Mouse (Mus musculus) urinary bladder, adult 18-20 months (tissue): Measurements from ENCODE around the gene Thbs1.
A peak's percentile ranks its signal among the peaks of the same experiment; 100 is the strongest.

Experiments
- DNase-seq, 2 experiments: peaks; one replicate each; pipeline ENCODE4 v3.0.0; 2022; ENCODE audit warnings: low spot score in 2 of 2, mixed read lengths in 2 of 2

Gene Thbs1

GRCm38 (mm10) chr2:118113808-118114524, 2.3 kb downstream of the Thbs1 start:
- no peak for DNase-seq

DNA sequence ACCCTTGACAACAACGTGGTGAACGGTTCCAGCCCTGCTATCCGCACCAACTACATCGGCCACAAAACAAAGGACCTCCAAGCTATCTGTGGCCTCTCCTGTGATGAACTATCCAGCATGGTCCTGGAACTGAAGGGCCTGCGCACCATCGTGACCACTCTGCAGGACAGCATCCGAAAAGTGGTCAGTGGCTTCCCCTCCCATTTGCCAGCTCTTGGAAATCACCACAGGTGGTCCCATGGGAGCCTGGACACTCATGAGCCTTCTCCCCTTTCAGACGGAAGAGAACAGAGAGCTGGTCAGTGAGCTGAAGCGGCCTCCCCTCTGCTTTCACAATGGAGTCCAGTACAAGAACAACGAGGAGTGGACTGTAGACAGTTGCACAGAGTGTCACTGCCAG, 3.0 kb downstream of the Thbs1 start:
- no peak for DNase-seq

DNA sequence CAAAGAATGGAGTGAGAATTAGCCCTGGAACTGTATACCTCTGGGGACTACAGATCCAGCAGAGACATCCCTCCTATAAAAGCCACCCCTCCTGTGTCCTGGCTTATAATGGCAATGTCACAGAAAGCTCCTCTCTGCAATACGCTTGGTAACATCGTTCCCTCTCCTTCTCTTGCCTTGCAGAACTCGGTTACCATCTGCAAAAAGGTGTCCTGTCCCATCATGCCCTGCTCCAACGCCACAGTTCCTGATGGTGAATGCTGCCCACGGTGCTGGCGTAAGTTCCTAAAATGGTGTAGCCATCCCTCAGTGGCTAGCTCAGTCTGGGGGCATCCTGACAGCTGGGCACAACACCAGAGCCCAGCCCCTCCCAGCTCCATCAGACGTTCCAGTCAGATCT, 4.0 kb downstream of the Thbs1 start:
- no peak for DNase-seq

GRCm38 (mm10) chr2:118116180-118116579, 4.5 kb downstream of the Thbs1 start:
- DNase-seq, result no peak

DNA sequence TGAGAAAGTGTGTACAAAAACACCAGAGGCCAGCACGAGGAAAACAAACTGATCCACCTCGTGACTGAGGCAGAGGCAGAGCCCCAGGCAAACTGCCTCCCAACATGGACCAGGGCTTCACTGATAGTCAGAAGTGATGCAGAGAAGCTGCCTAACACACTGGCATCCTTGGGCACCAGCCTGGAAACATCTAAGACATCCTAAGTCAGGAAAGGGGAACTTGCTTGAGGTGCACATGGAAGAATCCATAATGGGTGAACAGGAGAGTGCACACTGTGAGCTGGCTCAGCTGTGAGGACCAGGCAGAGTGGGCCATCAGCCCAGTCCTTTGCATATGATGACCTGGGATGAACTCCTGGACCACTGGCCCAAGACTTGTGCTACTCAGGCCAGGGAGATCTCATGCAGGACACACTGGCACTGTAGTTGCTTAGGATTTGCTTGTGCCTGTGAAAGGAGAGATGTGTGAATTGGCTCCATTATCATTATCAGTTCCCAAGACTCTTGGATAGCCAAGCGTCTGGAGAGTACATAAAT, 5.1 kb downstream of the Thbs1 start:
- DNase-seq, result no peak

- no peak for DNase-seq
These were observed 5.7 kb downstream of the Thbs1 start for GRCm38 (mm10) chr2:118117401-118117800.

DNA sequence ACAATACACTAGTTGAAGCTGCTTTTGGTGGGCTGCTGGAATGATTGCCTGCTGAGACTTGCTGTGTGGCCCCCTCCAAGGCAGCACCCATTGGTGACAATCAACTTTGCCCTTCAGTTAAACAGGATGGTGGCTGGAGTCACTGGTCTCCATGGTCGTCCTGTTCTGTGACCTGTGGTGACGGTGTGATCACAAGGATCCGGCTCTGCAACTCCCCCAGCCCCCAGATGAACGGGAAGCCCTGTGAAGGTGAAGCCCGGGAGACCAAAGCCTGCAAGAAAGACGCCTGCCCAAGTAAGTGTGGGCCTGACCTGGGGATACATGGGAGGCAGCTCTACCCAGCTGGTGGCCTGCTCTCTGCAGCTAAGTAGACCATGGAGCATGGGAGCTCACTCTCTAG, 6.4 kb downstream of the Thbs1 start:
- no peak for DNase-seq

GRCm38 (mm10) chr2:118118515-118118914, 6.8 kb downstream of the Thbs1 start:
- no peak for DNase-seq

DNA sequence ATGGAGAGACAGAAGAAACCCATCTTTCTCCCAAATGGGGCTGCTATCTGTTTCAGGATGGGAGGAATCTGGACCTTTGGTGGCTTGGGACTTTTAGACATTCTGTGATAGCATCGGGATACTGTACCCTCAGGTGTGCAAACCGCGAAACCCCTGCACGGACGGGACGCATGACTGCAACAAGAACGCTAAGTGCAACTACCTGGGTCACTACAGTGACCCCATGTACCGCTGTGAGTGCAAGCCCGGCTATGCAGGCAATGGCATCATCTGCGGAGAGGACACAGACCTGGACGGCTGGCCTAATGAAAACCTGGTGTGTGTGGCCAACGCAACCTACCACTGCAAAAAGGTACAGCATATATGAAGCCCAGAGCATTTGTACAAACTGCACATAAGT, 8.0 kb downstream of the Thbs1 start:
- no peak for DNase-seq

DNA sequence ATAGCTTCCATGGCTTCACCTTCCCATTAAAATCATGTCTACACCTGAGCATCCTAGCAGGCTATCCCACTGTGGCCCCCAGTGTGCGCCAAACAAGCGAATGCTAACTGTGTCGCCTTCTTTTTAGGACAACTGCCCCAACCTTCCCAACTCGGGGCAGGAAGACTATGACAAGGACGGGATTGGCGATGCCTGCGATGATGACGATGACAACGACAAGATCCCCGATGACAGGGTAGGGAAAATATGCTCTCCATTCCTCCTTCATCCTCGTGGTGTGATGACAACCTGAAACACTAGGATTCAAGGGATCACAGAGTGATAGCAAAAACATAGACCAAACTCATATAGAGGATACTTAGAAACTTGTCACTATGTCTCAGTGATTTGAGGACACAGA, 8.4 kb downstream of the Thbs1 start:
- DNase-seq, result no peak

DNA sequence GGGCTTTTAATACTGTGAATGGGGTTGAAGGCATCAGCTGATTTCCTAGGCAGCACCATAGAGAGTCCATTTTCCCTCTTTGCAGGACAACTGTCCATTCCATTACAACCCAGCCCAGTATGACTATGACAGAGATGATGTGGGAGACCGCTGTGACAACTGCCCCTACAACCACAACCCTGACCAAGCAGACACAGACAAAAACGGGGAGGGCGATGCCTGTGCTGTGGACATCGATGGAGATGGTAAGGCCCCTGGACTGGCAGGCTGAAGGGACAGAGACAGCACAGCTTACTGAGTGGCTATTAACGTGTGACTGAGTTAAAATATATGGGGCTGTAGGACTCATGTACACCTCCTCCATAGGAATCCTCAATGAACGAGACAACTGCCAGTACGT, 9.1 kb downstream of the Thbs1 start:
- no peak for DNase-seq

DNA sequence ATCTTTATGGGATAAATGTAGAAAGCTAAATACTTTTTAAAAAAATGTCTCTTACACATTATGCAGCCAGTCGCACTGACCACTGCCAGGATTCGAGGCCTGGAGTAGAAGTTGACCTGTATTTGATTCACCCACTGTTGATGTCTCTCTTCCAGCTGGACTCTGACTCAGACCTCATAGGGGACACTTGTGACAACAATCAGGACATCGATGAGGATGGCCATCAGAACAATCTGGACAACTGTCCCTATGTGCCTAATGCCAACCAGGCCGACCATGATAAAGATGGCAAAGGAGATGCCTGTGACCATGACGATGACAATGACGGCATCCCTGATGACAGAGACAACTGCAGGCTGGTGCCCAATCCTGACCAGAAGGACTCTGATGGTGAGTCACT, 10.6 kb downstream of the Thbs1 start:
- DNase-seq, result no peak

- no peak for DNase-seq
These were observed 12.1 kb downstream of the Thbs1 start for GRCm38 (mm10) chr2:118123743-118124142.

DNA sequence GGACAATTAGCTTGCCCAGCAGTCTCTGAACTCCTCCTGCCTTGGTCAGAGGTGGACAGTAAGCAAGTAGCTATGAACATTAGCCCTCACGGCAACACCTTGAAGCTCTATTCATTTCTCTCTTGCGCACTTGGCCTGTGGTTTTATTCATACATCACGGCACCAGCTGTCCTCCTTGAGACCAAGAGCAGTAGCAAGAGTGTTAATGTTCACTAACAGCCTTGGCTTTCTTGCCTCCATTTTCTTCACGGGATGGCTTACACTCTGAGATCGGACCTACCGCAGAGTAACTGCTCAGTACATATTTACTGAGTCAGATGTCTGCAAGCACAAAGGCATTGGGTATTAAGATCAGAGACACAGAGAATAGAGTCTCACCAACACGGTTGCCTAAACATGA, 12.8 kb downstream of the Thbs1 start:
- DNase-seq, result no peak

DNA sequence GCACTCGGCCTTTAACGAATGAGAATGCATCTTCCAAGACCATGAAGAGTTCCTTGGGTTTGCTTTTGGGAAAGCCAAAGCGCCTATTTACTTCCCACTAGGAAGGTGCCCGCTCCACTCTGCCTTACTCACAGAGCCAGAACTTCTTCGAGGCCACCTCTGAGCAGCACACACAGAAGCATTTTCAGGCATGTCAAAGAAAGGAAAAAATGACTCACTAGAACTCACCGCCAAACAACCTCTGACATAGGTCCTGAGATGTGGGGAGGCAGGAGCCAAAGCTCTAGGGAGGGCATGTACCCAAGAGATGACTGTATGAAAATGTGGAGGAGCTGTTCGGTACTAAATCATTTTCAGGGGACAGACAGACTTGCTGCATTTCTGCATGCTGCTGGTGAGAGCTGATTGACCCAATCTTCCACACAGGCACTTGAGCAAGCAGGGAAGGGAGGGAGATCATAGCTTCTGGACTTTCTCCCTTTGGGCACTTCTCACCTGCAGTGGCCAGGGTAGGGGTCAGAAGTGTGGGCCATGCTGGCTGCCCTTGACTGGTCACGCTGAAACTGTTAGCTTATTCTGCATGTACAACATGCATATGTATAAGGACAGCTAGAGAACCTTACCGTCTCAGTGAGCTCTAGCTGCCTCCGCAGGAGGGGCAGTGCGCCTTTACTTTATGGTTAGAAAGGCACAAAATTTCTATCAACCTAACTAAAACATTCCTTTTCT, 13.7 kb downstream of the Thbs1 start:
- DNase-seq, result peak in 1 of 2 experiments; percentile 31

DNA sequence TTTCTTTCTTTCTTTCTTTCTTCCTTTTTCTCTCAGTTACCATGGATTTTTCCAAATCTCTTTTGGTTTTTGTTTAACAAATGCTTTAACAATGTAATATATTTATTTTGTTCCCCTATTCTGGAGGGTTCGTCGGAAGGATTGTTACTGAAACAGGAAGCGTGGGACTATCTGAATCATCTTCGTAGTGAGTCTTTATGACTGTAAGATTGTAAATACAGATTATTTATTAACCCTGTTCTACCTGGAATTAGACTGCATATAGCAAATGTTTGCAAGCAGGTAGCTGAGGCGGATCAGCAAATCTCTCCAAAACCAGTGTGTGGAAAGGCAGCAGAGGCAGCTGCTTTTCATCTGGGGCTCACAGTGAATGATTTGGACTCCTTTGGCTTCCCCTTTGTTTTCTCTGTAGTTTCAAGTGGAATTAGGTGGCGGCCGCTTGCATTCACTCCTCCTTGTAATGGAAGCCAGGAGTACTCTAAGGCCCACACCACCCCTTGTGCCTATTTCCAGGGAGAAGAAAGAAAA, 14.3 kb downstream of the Thbs1 start:
- DNase-seq, result no peak

- DNase-seq, result no peak
These were observed 16.0 kb downstream of the Thbs1 start for GRCm38 (mm10) chr2:118127516-118128288.

DNA sequence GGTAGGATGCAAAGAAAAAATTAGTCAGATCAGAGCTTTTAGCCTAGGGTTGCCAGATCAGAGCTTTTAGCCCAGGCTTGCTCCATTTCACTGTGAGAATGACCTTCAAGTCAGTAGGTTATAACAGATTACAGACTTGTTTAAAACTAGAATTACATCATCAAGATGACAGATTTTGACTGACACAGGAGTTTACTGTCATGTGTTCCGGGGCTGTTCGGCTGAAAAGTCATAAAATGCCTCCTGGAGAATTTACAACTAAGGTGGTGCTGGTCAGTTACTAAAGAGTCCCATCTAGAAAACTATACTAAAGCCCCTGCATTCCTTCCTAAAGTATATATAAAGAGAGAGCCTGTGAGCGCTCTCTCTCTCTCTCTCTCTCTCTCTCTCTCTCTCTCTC, 16.6 kb downstream of the Thbs1 start:
- no peak for DNase-seq

- no peak for DNase-seq
These were observed 25.4 kb downstream of the Thbs1 start for GRCm38 (mm10) chr2:118137071-118137470.

DNA sequence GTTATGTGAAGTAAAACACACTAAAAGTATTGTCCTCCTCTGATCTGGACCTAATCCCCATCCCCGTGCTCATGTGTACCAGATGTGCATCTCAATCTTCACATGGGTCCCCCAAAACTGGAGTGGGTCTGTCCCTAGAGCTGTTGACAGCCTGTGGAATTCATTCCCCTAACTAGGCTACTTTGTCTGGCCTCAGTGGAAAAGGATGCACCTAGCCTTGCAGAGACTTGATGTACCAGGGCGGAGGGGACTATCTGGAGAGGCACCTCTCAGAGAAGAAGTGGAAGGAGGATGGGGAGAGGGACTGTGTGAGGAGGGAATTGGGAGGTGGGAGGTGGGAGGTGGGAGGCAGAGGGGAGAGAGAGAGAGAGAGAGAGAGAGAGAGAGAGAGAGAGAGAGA, 26.1 kb downstream of the Thbs1 start:
- no peak for DNase-seq

GRCm38 (mm10) chr2:118139261-118139660, 27.6 kb downstream of the Thbs1 start:
- no peak for DNase-seq

GRCm38 (mm10) chr2:118141651-118142050, 30.0 kb downstream of the Thbs1 start:
- DNase-seq, result no peak
